Mouse (Mus musculus): ENCODE results near the gene Tuba1a.

DNA sequence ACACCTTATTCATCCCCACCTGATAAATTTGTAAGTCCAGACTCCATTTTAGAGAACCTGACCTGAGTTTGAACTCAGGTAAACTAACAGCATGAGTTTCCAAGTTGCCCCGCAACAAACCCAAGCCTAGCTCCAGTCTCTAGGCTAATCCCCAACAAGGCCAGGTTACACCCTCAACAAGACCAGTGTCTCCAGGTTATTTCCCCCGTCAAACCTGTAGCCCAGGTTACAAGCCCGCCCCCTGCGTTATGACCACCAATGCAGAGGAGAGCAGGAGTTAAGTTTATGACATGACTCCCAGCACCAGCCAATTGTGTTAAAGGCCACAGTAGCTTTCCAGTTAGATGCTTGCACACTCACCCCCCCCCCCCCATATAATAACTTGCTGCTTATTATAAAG is 10.4 kb downstream of the Tuba1a start:
- TF ChIP-seq ZKSCAN1 (IDR thresholded peaks at IDR 0.05; ENCODE audit: borderline replicate concordance, low read depth, low read length) = no peak
- no peak for TF ChIP-seq NELFE (IDR thresholded peaks at IDR 0.05; ENCODE audit: low read depth, low read length)
- TF ChIP-seq CTCF (conservative IDR thresholded peaks at IDR 0.05 in 1 of 2, IDR thresholded peaks at IDR 0.05 in 1 of 2; ENCODE audit: low read depth in 2 of 2, low read length in 2 of 2) = no peak
- TF ChIP-seq SMC3 (IDR thresholded peaks at IDR 0.05; ENCODE audit: low read depth, low read length) = no peak
- no peak for TF ChIP-seq MEF2A (IDR thresholded peaks at IDR 0.05; ENCODE audit: borderline replicate concordance, low read depth, low read length)
- TF ChIP-seq USF2 (conservative IDR thresholded peaks at IDR 0.05; ENCODE audit: low read depth, low read length) = no peak
- no peak for TF ChIP-seq USF1 (IDR thresholded peaks at IDR 0.05; ENCODE audit: low read depth, low read length)

Data from CH12.LX (cell line).